In genomic region chr2:118353498-118353897, GRCm38 (mm10) we compare ENCODE assay signal across 16 mouse cellular contexts. TPM values are rescaled to one million over a fixed set of nuclear protein-coding genes. Genes with fewer than 3 reads are reported as not detected.
DNase-seq lines count a peak whose midpoint lies in the region; ATAC-seq lines count a peak whose summit lies in the region.
"Had no signal": no experiment of that assay in that cellular context is flagged by ENCODE, and none has a peak within 500 bp of the region (broad histone marks: within the 10 kb centered on the region; RNA-seq: fewer than 3 reads in every experiment).

No protein-coding gene starts in this region.

- H3K4me1 ChIP-seq in kidney, embryonic 14.5 days (ENCODE audit: control insufficient read depth, insufficient read depth, low read length), result 0 out of 2 replicates have a peak, but pooled peaks cover 6% of the 10 kb centered on the region
- H3K4me1 ChIP-seq in limb, embryonic 10.5 days, result no peaks in the 10 kb centered on the region
- peaks cover 17% of the 10 kb centered on the region for H3K4me1 ChIP-seq in forebrain, embryonic 12.5 days
- H3K4me1 ChIP-seq: limb, embryonic 15.5 days had no signal

- no peak for ATAC-seq in kidney, embryonic 14.5 days (ENCODE audit: low FRiP score, low TSS enrichment)
- ATAC-seq in granulocyte monocyte progenitor cell, adult 5-6 weeks (replicated peaks; ENCODE audit: poor library complexity, severe bottlenecking), result peak; percentile 73
- ATAC-seq in forebrain, embryonic 12.5 days (ENCODE audit: low FRiP score), result no peak
- ATAC-seq: midbrain, embryonic 16.5 days had no signal

- H3K4me2 ChIP-seq in kidney, embryonic 14.5 days (replicated peaks; ENCODE audit: low read depth, low read length), result no peak overlapping the region
- no peak overlapping the region for H3K4me2 ChIP-seq in forebrain, embryonic 12.5 days
- H3K4me2 ChIP-seq: limb, embryonic 15.5 days had no signal

- no peaks in the 10 kb centered on the region for H3K27me3 ChIP-seq in kidney, embryonic 14.5 days (ENCODE audit: control insufficient read depth, insufficient read depth, low read length)
- H3K27me3 ChIP-seq in limb, embryonic 10.5 days (ENCODE audit: low read depth, poor library complexity, severe bottlenecking), result no peaks in the 10 kb centered on the region
- peaks cover 7% of the 10 kb centered on the region; the same call in 1 of the 2 replicates for H3K27me3 ChIP-seq in forebrain, embryonic 12.5 days
- H3K27me3 ChIP-seq: limb, embryonic 15.5 days had no signal

- H3K36me3 ChIP-seq in kidney, embryonic 14.5 days (ENCODE audit: control insufficient read depth, insufficient read depth, low read length), result no peaks in the 10 kb centered on the region
- H3K36me3 ChIP-seq in limb, embryonic 10.5 days, result no peaks in the 10 kb centered on the region
- no peaks in the 10 kb centered on the region for H3K36me3 ChIP-seq in forebrain, embryonic 12.5 days (replicated peaks)
- H3K36me3 ChIP-seq: limb, embryonic 15.5 days had no signal

- no peak overlapping the region for H3K4me3 ChIP-seq in kidney, embryonic 14.5 days (ENCODE audit: low read length)
- H3K4me3 ChIP-seq in limb, embryonic 10.5 days, result no peak overlapping the region
- H3K4me3 ChIP-seq in forebrain, embryonic 12.5 days (replicated peaks), result no peak overlapping the region
- H3K4me3 ChIP-seq: limb, embryonic 15.5 days had no signal

- DNase-seq in kidney, adult 11 months, result peak; percentile 8
- peak; percentile 95 for DNase-seq in Muller cell, postnatal 12 days (ENCODE audit: inconsistent ontology term)
- DNase-seq in kidney, postnatal 25 days, result peak; percentile 7 to 40
- DNase-seq in limb, embryonic 10.5 days (ENCODE audit: low spot score), result no peak
- DNase-seq in retina, embryonic 14.5 days (ENCODE audit: low spot score), result no peak
- DNase-seq: cerebellum, adult 11 months; layer of hippocampus, adult 9-11 months; lung, adult 2 months; lung, postnatal 36 days; right cerebral cortex, postnatal 25 days had no signal

- H3K9me3 ChIP-seq in kidney, embryonic 14.5 days (ENCODE audit: control insufficient read depth, low read length), result no peaks in the 10 kb centered on the region
- no peaks in the 10 kb centered on the region for H3K9me3 ChIP-seq in limb, embryonic 10.5 days (replicated peaks)
- no peaks in the 10 kb centered on the region for H3K9me3 ChIP-seq in forebrain, embryonic 12.5 days
- H3K9me3 ChIP-seq: limb, embryonic 15.5 days had no signal

- no peak overlapping the region for H3K9ac ChIP-seq in kidney, embryonic 14.5 days (ENCODE audit: low read depth, low read length)
- H3K9ac ChIP-seq in forebrain, embryonic 12.5 days, result no peak overlapping the region
- H3K9ac ChIP-seq: limb, embryonic 15.5 days had no signal

- 39% methylated on average over 4 of the region's 4 CpGs for WGBS in kidney, embryonic 14.5 days
- WGBS in limb, embryonic 10.5 days, result 73% methylated on average over 4 of the region's 4 CpGs
- WGBS in forebrain, embryonic 12.5 days, result 37% methylated on average over 4 of the region's 4 CpGs

- H3K27ac ChIP-seq in kidney, embryonic 14.5 days (ENCODE audit: low read depth, low read length), result no peak overlapping the region
- H3K27ac ChIP-seq in limb, embryonic 10.5 days, result no peak overlapping the region
- no peak overlapping the region for H3K27ac ChIP-seq in forebrain, embryonic 12.5 days
- H3K27ac ChIP-seq: hindbrain, postnatal 0 days; limb, embryonic 15.5 days had no signal

RNA-seq across cellular contexts. Expression of gene Gpr176, which starts 19.7 kb away (rescaled TPM):
- 0.69 and 1.4 TPM in 2 replicates for polyA plus RNA-seq in kidney, embryonic 14.5 days (2014; fragmentation: Nextera tagmentation; extraction: Ambion mirVana)
- not detected in 2 replicates for total RNA-seq in granulocyte monocyte progenitor cell, adult 5-6 weeks (2014; fragmentation: Nextera tagmentation)
- not detected in 2 replicates for total RNA-seq in granulocyte monocyte progenitor cell, adult 5-6 weeks (2017)
- polyA plus RNA-seq in limb, embryonic 10.5 days (2016; fragmentation: Nextera tagmentation; extraction: Ambion mirVana), result 0.10 and 0.15 TPM in 2 replicates
- 0.82 TPM in 2 replicates for polyA plus RNA-seq in forebrain, embryonic 12.5 days (2016; fragmentation: Nextera tagmentation; extraction: Ambion mirVana)

RNA-seq across cellular contexts. Expression of gene Eif2ak4, which starts 34.9 kb away (rescaled TPM):
- 9.1 and 14.7 TPM in 2 replicates for polyA plus RNA-seq in kidney, embryonic 14.5 days (2014; fragmentation: Nextera tagmentation; extraction: Ambion mirVana)
- 16.3 and 20.0 TPM in 2 replicates for total RNA-seq in granulocyte monocyte progenitor cell, adult 5-6 weeks (2014; fragmentation: Nextera tagmentation)
- total RNA-seq in granulocyte monocyte progenitor cell, adult 5-6 weeks (2017), result 12.7 and 17.5 TPM in 2 replicates
- 13.2 and 15.5 TPM in 2 replicates for polyA plus RNA-seq in limb, embryonic 10.5 days (2016; fragmentation: Nextera tagmentation; extraction: Ambion mirVana)
- 10.8 and 11.9 TPM in 2 replicates for polyA plus RNA-seq in forebrain, embryonic 12.5 days (2016; fragmentation: Nextera tagmentation; extraction: Ambion mirVana)

Comparison
In these comparisons a context has a peak if more than half of its experiments do, and no peak if none do; other contexts are left out.
1. DNase-seq: peak in kidney, adult 11 months (single experiment), Muller cell, postnatal 12 days (single experiment) and kidney, postnatal 25 days (2 of 2); none in limb, embryonic 10.5 days (single experiment) and retina, embryonic 14.5 days (single experiment).